Mouse (Mus musculus): ENCODE measurements around the gene Xpnpep1.

Gene Xpnpep1

DNA sequence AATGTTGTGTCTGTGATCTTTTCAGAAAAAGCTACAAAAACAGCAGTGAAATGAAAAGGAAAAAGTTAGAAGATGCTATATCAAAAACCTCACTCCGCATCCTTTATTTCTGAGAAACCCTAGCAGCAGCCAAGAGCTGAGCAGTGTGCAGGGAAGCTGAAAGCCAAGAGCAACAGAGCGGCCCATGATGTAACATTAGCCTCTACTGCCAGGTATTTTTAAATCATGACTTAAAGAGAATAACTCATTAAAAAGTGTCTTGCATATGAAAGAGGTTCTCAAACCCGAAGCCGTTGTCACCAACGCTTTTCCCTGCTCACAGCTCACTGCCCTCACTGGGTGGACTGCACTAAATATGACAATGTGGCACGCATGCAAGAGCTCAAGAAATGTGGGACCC lies 9.7 kb downstream of the Xpnpep1 start:
- DNase-seq, result no peak

DNA sequence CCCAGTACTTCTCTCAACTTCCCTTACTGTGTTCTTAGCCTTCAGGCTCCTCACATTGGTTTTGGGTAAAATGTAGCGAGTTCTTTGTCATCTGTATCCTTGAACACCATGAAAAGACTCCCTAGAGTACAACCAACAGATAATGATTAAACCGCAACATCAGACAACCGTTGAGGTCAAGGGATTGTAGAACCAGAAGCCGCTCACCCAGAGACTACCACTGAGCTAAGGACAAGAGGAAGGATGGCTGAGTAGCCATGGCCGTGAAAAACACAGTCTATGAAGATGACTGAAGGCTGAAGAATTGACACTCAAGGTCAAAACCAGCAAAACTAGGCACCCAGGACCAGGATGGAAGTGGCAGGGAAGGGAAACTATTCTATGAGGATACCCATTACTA lies 10.3 kb downstream of the Xpnpep1 start:
- no peak for DNase-seq

DNA sequence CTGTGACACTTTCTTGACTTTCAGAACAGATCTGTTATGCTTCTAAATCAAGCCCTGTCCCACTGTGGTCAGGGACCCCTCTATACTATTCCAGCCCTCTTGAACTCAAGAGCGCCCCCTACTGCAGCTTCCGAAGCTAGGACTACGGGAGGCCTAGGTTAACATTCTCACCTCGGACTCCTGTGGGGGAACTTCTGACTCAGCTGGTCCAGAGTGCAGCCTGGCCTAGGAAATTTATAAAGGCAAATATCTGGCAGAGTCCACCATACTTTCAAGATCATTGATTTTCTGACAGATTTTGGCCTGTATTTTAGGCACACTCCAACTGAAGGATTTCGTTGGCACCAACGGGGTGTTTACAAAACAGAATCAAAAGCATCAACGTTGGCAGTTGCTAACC lies 11.0 kb downstream of the Xpnpep1 start:
- no peak for DNase-seq

DNA sequence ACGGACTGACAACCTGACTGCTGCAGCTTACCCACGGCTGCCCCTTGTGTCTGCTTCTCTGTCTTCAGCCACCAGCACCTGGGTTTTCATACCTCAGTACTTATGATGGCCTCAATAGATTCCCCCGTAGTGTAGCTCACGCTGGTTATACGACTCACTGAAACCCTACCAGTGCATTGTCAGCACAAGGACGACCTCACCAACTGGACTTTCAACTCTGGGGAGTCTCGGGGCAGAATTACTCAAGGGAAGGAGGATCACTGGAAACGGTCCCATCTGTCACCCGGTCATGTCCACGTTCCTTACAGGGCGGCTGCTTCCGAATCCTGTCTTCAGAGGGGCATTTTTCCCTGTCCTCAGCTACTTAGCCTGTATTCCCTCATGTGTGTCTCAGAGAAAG lies 11.8 kb downstream of the Xpnpep1 start:
- DNase-seq, result no peak

DNA sequence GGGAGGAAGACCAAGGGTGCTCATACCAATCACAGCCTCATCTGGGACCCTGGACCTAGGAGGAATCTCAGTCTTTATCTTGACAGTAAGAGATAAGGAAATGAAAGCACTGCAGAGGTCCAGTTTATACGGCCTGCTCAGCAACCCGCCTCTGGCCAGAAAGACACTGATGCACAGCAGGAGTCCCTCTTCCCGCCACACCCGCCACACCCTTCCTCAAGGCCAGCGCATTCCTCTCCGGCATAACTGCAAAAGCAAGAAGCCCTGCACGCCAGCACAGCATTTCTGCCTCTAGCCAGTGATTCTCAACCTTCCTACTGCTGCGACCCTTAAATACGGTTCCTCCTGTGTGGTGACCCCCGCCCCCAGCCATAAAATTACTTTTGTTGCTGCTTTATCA lies 16.8 kb downstream of the Xpnpep1 start:
- DNase-seq, result no peak

- no peak for DNase-seq
Observed at GRCm38 (mm10) chr19:53022037-53022614, 17.9 kb downstream of the Xpnpep1 start.

DNA sequence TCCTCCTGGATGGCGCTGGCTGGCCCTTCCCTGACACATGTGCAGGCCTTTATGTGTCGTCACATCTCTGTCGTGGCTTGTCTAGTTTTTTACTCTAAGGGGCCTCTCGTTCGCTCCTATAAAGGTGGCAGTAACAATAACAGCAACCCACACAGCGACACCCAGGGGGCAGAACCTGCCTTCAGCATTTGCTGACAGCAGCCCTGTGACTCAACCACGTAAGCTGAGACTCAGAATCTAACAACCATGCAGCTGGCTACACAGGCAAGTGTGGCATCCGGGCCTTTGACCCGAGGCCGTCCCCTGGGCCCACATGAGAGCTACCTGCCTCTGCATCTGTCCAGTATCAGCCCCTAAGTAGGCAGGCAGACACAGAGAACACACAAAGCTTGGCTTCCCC lies 18.5 kb downstream of the Xpnpep1 start:
- peak; percentile 35 for DNase-seq

GRCm38 (mm10) chr19:53019716-53020463 lies 20.1 kb downstream of the Xpnpep1 start:
- DNase-seq, result peak; percentile 62

GRCm38 (mm10) chr19:53017954-53018353 lies 22.1 kb downstream of the Xpnpep1 start:
- DNase-seq, result no peak

DNA sequence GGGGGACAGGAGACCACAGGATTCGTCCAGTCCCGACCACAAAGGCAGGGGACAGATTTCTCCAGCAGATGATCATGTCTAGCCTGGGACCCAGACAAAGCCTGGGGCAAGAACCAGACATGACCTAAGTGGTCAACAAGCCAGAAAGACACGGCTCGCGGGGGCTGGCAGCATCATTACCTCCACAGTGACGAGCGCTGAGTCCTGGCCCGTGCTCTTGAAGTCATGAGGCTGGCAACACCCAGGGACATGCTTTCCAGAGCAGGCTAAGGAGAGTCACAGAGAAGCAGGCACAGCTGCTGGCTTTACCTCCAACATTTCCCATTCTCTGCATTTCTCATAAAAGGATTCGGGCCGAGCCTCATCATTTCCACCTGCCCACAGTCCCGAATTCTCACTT lies 22.8 kb downstream of the Xpnpep1 start:
- no peak for DNase-seq

GRCm38 (mm10) chr19:53014910-53015710 lies 24.9 kb downstream of the Xpnpep1 start:
- no peak for DNase-seq

DNA sequence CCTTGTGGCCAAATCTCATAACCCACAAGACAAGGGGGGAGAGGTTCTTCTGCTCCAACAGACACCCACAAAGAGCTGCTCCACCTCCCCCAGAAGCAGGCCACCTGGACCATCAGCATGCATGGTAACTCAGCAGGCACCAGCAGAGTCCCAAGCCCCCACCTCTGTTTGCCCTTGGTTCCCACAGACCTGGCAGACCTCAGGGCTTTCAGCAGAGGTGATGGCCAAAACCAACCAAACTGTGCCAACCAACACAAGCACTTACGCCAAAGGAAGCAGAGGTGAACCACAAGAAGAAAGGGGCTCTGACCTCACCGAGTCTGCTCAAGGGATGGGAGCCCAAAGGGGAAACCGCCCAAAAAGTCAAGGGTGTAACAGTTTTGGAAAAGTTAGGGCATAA lies 26.3 kb downstream of the Xpnpep1 start:
- no peak for DNase-seq

GRCm38 (mm10) chr19:53013341-53013740 lies 26.7 kb downstream of the Xpnpep1 start:
- no peak for DNase-seq

GRCm38 (mm10) chr19:53010941-53011340 lies 29.1 kb downstream of the Xpnpep1 start:
- no peak for DNase-seq

DNA sequence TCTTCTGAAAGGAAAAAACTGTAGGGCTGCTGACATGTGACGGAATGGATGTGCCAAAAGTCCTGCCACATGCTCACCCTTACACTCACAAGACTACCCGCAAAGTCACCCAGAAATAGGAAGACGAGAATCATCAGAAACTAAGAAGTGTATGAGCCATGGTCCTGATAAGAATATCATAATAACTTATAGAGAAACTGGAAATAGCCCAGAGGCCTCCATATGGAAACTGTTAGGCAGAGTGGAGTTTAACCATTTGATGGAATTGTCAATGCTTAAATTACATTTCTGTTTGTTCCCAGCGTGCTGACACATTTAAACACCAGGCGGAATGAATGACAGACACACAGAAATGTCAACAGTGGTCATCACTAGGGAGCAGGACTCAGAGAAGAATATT lies 31.1 kb downstream of the Xpnpep1 start:
- no peak for DNase-seq

- DNase-seq, result peak; percentile 69
Observed at GRCm38 (mm10) chr19:53008020-53008705, 31.9 kb downstream of the Xpnpep1 start.

GRCm38 (mm10) chr19:53005978-53006377 lies 34.0 kb downstream of the Xpnpep1 start:
- DNase-seq, result no peak

DNA sequence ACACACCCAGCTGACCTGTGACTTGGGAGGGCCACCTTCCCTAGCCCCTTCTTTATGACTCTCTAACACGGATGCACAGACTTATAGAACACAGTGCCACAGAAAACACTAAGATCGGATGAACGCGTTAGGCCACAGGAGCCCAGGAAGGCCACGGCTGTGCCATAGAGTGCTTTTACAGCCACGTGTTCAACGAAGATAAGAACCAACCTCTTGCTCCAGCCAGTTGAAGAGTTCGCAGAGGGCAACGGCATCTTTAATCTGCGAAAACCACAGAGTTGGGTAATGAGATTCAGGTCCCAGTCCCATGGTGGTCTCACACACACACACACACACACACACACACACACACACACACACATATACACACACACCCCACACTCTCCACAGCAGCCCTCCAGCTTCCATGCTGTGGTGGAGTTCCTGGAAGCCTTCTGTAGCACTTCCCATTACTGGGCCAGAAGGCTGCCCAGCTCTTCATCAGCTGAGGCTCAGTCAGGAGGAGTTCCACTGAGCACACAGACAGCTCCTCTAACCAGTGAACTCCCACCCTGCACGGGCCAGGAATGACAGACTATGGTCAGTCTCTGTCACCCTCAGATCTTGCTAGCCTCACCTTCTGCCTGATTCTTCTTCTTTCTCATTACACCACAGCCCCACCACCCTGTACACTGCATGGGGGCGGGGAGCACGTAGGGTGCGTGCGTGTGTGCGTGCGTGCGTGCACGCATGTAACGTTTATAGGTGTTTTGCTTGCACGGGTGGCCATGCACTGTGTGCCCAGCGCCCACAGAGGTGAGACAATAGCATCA lies 36.3 kb downstream of the Xpnpep1 start:
- no peak for DNase-seq

DNA sequence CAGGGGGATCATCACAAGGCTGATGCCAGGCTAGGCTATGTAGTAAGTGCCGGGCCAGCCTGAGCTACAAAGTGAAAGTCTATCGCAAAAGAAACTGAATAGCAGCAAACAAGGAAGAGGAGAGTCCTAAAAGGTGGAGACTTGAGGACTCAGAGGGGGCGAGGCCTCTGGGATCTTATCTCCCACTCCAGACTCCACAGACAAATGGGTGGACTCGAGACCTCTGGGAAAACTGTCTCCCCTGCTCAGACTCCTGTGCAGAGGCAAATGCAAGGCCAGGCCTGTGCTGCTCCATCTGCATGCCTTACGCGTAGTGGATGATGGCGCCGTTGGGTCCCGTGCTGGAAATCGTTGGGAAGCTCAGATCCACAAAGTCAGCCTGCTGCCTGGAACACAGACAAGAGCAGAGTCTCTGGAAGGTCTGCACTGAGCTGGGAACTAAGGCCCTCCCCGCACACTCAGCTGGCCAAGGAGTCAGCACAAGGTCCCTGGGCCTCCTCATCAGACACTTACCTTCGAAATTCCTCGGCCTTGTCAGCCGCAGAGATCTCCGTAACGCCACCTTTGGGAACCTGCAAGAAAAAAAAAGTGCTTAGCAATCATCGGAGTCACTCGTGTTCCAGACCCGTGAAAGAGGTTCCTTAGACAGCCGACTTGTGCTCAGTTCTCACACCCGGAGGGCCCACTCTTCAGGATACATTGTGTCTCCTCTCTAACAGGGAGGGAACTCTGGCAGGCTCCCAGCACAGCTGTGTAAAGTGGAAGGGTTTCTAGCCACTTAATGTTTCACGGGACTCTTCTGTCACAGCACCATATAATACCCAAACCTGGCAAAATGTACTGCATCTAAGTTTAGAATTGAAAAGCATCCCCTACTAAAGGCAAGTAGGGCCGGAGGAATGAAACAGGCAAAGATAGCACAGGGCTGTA lies 37.6 kb downstream of the Xpnpep1 start:
- DNase-seq, result no peak

- DNase-seq, result peak; percentile 60
Observed at GRCm38 (mm10) chr19:52992880-52993440, 47.1 kb downstream of the Xpnpep1 start.

- DNase-seq, result no peak
Observed at GRCm38 (mm10) chr19:52991924-52992323, 48.1 kb downstream of the Xpnpep1 start.

Data from embryo, embryonic 11 days (tissue).